Mouse (Mus musculus): ENCODE data around the gene Cdh20. TPM values are rescaled to one million over a fixed set of nuclear protein-coding genes. Genes with fewer than 3 reads are reported as not detected.
"Not testable (repeated sequence)": the region's sequence is repeated elsewhere in the genome, so short reads cannot be mapped to it uniquely, and the experiment has no call there.

The Cdh20 gene
- polyA plus RNA-seq, 1 experiment, result 0.03 TPM

DNA sequence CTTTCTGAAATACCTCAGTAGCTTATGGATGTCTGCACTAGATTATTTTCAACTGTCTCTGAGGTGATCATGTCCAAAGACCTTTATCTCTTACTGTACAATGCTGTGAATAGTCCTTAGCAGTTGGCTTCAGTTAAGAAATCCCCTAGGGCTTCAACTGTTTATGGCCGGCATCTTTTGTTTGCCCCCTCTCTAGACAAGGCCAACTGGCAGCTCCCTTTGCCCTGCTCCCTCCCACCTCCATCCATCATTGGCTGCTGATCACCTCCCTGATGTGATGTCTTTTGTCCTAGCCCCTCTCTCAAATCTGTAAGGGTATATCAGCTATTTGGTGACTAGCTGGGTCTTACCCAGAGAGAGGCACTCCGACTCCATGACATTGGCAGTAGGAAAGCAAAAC, 148.2 kb downstream of the Cdh20 start:
- no peak for DNase-seq (ENCODE audit: low spot score)

DNA sequence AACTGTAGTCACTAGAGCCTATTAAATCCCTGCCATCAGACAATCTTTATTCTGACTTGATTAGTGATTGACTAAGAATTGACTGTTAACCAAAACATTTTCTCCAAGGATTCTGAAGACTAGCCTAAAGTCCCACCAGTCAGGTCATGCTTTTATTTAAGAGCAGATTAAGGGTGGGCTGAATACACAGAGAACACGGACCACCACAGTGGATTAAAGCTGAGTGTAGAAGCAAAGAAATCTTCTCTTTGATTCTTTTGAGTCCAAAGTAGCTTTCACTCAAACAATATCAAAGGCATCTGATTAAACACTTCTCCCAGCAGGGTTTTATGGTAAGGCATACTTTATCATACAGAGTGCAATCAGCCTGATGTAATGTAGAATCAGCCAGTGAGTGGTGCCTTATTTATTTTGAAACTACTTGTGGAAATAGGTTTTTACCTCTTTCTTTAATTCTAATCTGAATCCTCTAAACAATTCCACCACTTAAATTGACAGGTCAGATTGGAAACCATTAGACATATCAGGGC, 149.0 kb downstream of the Cdh20 start:
- no peak for DNase-seq (ENCODE audit: low spot score)

DNA sequence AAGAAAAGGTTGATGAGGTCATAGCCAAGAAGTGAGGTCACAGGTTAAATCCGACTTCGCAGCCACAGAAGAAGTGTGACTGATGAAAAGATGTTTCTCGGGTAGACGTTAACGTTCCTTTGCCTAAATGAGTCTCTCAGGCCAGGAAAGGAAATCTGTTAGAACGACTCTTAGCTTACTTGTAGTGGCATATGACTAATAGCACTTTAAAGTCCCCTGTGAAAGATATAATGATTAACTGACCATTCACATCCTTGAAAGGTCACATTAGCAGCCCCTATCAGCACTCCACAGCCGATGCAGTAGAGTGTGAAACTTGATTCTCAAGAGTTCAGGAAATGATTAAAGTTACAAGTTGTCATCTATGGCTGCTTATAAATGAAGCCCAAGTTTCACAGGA, 164.7 kb downstream of the Cdh20 start:
- no peak for DNase-seq (ENCODE audit: low spot score)

DNA sequence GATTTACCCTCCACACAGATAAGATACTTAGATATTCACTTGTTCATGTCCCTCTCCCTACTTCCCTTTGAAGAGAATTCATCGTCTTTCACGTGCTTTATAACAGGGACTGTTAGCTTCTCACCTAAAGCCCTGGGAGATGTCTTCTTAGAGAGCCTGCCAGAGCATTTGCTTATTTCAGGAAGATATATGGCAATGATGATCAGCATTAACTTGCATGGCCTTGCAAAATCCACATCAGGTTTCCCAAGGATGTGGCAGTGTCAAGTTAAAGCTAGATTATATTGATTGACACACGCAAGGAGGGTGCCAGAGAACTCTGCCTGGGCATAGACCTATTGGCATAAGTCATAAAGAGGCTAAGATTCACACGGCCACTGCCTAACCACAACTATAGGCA, 168.6 kb downstream of the Cdh20 start:
- DNase-seq (ENCODE audit: low spot score), result no peak

DNA sequence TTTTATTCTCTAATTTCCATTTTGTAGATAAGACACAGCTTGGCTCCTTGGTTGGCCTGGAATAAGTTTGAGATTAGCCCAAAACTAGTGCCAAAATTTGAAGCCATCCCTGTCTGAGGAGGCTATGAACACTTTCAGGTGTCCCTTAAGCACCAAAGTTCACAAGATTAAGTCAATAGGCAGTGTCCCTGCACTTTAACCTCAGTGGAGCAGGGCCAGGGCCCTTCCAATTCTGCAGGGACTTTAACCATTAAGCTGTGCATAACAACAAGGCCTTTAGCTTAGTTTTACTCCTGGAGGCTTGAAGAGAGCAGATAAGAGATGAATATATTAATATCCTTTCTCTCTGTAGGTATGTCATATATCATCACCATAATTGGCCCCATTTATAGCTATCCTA, 170.8 kb downstream of the Cdh20 start:
- no peak for DNase-seq (ENCODE audit: low spot score)

DNA sequence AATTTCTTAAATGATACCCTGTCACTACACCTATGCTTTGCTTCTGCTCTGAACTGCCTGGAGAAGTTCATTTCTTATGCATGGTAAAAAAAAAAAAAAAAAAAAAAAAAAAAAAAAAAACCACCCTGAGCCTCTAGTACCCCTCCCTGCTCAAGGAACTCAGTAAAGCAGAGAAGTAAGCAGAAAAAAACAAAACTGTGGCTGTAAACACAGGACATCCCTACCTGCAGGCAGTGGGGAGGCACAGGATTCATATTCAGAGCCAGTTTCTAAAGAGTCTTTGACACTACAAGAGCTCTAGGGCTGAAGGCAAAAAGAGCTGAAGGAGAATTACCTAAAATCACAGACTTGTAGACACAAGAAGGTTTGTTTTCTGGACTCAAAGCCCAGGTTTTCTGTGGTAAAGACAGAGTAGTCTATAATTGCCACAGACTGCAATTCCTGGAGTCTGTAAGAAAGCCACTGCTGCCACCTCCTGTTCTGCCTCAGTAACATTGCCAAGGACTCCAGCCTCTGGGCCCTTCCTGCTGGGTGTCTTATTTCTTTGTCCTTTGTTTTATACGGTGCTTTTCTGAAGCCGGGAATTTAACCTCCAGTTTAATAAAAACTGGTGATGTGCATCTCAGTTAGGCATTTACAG, 176.3 kb downstream of the Cdh20 start:
- no peak for DNase-seq (ENCODE audit: low spot score)

DNA sequence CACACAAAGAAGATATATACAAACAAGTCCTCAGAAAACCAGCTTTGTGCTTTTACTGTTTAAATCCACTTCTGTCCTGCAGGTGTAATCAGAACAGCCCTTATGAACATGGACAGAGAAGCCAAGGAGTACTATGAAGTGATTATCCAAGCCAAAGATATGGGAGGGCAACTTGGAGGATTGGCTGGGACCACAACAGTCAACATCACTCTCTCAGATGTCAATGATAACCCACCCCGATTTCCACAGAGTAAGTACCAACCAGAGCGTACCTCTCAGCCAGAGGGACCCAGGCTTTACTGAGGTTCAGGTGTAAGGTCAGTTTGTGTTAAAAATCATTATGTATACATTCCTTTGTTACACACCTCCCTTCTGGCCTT, 176.8 kb downstream of the Cdh20 start:
- no peak for DNase-seq (ENCODE audit: low spot score)

DNA sequence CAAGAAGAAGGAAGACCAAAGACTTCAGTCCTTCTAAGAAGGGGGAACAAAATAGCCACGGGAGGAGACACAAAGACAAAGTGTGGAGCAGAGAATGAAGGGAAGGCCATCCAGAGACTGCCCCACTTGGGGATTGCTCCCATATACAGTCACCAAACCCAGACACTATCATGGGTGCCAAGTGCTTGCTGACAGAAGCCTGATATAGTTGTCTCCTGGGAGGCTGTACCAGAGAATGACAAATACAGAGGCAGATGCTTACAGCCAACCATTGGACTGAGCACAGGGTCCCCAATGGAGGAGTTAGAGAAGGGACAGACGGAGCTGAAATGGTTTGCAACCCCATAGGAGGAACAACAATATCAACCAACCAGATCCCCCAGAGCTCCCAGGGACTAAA, 181.3 kb downstream of the Cdh20 start:
- not testable (repeated sequence) for DNase-seq (ENCODE audit: low spot score)

DNA sequence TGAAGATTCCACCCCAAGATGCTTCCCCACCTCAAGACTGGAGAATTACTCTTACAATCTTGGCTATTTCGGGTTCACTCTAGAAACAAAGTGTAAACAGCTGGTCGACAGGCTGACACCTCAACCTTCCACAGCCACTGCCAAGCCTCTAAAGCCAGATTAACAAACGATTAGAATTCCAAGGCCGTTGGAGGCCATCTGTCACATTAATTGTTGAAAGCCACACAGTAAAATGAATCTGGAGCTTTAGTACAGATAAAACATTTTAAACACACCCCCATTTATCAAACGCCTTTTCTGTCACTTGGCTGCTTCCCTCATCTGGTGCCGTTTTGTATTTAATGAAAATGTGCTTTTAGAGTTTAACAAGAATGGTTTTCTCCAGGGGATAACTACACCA, 188.7 kb downstream of the Cdh20 start:
- no peak for DNase-seq (ENCODE audit: low spot score)

DNA sequence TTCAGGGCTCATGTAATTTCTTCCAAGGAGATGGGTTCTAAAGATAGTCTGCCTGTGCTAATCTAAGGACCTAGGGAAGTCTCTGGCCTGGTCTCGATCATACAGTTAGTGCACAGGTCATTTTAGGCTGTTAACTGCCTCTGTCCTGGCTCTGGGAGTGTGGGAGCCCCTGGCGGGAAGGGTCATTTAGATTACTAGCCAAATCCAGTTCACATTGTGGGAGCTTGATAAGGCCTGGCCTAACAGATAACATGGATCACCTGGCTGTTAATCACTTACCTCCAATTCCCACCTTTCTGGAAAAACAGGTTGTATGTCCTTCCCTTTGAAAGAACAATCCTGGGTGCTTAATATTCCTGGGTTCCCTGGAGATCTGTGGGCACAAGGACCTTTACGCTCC, 193.3 kb downstream of the Cdh20 start:
- DNase-seq (ENCODE audit: low spot score), result no peak

DNA sequence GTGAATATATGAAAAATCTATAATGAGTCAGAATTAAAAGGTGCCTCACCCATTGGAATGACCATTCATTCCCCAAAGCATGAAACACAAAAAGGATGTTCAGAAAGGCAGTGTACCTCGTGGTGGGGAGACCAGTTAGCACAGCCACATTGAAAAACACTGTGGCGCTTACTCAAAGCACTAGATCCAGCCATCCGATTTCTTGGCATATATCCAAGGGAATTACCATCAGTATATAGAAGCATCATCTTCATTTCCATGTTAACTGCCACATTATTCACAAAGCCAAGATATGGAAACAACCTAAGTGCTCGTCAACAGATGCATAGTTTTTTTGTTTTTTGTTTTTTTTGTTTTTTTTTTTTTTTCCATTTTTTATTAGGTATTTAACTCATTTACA, 193.9 kb downstream of the Cdh20 start:
- DNase-seq (ENCODE audit: low spot score), result no peak

DNA sequence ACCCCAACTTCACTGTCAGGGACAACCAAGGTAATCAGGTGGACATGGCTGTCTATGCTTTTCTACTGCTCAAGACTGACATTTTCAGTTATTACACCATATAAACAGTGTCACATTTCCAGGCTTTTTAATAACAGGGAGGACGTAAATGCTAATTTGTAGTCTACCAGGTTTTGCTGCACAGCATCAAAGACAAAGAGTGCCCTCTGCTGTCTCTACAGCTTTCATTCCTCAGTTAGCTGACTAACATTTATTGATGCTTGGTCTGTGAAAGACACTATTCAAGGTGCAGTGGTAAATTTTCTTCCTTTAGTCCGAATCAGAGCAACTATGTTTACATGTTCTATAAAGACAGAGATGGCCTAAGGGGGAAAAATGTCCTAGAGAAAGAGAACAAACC, 210.7 kb downstream of the Cdh20 start:
- no peak for DNase-seq (ENCODE audit: low spot score)

DNA sequence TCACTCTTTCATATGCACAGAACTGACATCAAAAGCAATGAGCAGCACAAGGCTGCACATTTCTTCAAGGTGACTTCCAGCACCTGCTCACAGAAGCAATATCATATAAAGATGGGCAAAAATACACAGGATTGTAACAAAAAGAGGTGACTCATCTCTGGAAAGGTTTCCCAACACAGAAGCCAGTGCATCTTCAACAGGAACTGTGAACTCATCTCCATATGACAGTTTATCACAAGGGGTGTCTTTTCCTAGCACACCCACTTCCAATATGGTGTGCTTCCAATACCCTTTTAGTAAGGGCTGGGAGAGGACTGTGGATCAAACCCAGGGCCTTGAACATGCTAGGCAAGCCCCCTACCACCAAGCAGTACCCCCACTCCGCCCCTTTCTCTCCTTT, 211.9 kb downstream of the Cdh20 start:
- DNase-seq (ENCODE audit: low spot score), result no peak

DNA sequence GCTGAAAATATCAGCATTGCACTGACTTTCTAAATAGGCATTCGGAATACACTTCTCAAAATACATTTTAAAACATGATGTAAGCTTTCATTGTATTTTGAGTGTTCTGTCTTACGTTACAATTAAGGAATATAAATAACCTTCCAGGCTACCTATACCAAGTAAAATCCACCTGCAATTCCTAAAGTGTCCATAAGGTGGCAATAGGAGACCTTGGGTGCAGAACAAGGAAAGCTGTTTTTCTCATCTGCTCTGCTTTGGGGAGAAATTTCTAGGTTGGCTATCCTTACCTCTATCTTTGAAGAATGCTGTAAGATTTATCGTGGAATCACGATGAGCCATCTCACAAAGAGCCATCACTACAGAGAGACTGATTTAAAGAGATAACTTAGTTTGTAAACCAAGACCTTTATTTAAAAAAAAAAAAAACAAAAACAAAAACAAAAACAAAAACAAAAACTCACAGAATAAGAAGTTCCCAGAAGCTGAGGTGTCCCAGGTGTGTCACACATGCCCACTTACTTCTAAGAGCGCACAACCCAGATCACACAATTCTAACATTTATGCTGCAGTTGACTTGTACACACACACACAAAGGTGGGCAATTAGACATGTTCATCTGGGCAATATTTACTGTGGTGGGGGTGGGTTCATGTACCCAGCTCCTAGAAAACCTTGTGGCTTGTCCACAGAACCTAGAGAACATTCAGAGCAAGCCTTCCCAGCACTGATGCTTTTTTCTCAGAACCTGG, 218.1 kb downstream of the Cdh20 start:
- no peak for DNase-seq (ENCODE audit: low spot score)

DNA sequence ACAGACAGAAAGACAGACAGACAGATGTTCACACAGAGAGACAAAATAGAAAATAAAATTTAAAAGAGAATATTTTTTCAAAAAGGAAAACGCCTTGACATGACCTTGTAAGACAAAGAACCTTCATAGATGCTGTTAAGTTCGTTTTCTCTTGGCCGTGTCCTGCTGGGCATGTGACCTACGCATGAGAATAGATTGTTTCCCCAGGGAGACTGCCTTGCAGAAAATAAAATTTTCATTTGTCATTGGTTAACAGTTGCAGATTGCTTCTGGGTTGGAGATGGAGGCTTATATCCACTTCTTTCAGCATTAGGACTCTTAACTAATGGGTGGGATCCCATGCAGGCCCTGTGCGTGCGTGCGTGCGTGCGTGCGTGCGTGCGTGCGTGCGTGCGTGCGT, 219.2 kb downstream of the Cdh20 start:
- DNase-seq (ENCODE audit: low spot score), result no peak

DNA sequence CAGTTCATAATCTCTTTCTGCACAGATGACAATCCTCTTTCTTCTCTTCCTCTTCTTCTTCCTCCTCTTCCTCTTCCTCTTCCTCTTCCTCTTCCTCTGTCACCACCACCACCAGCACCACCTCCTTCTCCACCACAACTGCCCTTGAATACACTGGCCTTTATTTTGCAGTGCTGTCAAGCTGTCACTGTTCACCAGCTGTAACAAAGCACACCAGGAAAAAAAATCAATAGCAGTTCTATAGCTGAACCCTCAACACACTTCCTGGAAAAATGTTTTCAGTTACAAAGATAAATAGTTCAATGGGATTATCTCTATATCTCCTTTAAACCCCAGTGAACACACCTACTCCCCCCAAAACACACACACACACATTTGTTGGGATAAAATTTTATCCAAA, 224.1 kb downstream of the Cdh20 start:
- no peak for DNase-seq (ENCODE audit: low spot score)

DNA sequence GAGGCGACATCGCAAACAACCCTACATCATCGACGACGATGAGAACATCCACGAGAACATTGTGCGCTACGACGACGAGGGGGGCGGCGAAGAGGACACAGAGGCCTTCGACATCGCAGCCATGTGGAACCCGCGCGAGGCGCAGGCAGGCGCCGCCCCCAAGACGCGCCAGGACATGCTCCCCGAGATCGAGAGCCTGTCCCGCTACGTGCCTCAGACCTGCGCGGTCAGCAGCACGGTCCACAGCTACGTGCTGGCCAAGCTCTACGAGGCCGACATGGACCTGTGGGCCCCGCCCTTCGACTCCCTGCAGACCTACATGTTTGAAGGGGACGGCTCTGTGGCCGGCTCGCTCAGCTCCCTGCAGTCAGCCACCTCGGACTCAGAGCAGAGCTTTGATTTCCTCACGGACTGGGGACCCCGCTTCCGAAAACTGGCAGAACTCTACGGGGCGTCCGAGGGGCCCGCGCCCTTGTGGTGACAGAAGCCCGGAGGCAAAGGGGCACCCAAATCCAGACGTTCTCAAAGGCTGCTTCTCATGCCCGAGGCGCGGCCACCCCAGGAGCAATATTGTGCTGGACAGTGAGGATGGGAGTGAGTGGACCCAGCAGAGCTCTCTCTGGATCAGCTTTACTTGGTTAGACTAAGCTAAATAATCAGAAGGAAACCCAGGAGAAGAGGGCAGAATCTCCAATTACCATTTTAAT, 225.7 kb downstream of the Cdh20 start:
- DNase-seq (ENCODE audit: low spot score), result no peak

DNA sequence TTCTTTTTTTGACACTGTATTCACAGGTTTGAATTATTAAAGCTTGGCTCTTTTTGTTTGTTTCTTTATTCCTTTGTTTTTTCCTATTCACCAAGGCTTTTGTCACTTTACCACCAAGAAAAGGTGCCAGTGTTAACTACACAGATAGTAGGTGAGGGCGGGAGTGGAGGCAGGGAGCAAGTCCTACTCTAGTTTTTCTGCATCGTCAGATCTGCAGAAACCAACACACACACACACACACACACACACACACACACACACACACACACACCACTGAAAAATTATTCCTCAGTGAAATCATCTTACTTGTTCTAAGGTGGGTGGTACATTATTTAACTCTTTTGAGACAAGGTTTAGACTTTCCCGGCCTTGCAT, 226.3 kb downstream of the Cdh20 start:
- DNase-seq (ENCODE audit: low spot score), result no peak

DNA sequence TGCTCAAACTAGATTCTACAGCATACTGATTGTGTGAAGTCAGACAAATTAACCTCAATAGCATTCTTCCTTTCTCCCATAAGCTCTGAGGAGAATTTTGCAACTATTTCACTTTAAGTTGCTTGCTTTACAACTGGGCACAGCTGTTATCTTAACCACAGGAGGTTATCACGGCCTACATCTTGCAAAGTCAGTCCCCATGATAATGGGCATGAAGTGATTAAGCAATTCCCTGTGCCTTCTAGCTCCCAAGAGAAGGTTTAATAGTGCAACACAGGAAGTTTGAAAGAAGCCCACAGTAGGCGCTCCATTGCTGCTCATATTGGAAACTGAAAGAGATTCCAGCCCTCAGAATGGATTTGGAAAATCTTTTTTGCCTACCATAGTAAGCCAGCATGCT, 229.5 kb downstream of the Cdh20 start:
- DNase-seq (ENCODE audit: low spot score), result no peak

DNA sequence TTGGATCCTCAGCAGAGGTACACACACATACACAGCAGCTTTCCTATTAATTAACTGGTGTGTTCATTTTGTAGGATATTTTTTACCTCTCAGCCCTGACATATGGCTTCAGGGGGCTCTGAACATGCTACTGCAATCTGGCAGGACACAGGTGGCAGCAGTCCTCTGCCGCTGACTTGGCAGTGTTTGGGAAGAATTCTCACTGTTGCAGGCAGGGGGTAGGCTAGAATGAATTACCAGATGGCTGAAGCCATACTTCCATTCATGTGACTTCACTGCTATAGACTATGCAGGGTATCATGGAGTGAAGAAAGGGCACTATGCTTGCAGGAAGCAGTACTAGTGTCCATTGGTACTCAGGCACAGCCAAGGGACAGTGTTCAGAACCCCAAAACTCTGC, 233.8 kb downstream of the Cdh20 start:
- DNase-seq (ENCODE audit: low spot score), result no peak

DNA sequence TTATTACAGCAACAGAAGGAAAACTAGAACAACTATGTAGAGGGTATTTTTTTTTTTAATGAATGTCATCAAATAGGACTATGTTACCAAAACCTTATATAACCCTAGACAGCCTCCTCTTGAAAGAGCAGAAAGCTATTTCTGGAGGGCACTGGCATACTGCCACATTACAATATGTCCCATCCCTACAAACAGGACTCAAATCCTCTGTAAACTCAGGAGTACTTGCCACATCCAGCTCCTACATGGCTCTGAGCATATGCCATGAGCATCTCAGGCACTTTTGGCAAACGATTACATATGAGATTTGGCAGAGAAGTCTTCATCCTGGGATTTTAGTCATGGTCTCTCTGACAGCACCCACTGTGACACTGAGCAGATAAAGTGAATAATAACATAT, 235.5 kb downstream of the Cdh20 start:
- DNase-seq (ENCODE audit: low spot score), result no peak

DNA sequence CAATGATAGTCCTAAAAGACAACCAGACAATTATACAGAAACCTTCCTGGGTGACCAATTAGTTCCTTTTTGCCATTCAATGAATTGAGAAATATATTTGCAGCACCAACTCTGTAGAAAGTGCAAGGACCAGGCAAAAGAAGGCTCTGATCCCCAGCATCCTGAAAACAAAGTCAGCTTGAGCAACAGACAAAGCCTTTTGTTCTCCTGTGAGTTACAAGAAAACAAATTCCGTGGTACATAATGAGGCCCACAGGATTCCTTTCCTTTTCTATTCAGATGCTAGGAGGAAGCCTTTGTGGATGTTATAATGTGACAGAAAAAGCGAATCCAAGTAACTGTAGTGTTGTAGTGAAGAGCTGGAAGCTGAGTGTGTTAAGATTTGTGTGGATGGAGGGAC, 244.3 kb downstream of the Cdh20 start:
- no peak for DNase-seq (ENCODE audit: low spot score)

DNA sequence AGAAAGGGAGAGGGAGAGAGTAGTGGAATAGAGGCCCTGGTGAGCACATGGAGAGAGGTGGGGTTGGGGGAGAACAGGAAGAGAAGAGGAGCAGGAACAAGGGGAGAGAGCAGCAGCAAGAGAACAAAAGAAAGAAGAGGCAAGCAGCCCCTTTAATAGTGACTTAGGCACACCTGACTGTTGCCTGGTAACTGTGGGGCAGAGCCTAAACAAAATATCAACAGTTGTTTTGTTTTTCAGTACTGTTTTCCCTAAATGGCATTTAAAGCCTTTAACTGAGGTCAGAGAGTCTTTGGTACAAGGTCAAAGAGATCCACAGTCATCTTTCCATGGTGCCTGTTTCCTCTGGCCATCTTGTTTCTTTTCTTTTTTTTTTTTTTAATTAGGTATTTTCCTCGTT, 245.0 kb downstream of the Cdh20 start:
- no peak for DNase-seq (ENCODE audit: low spot score)

Measured in urinary bladder, adult 2 months (tissue).